Mouse (Mus musculus) brain, embryonic 14.5 days (tissue): ENCODE results near the gene Gm5142.

Experiments used
- CTCF ChIP-seq: fragments of 200-500 bp; IDR thresholded peaks from 2 replicates; pipeline ENCODE4 v1.5.1; 2012; ENCODE audit warnings: inconsistent platforms, mild to moderate bottlenecking, moderate library complexity, borderline replicate concordance; ENCODE audit not compliant: insufficient read depth, insufficient read length; ENCODE audit errors: extremely low read depth
- POLR2A ChIP-seq: fragments of 200-500 bp; IDR thresholded peaks from 2 replicates; pipeline ENCODE4 v1.6.1; 2012; ENCODE audit warnings: mild to moderate bottlenecking, inconsistent platforms, borderline replicate concordance; ENCODE audit not compliant: poor library complexity, insufficient read depth, insufficient read length, severe bottlenecking; ENCODE audit errors: extremely low read depth

GRCm38 (mm10) chr14:59186121-59186520 lies 7.6 kb upstream of the Gm5142 start:
- no peak for TF ChIP-seq CTCF
- TF ChIP-seq POLR2A: no peak
